Mouse (Mus musculus) c-Kit-negative CD71-positive TER-119-positive erythroid progenitor cells, embryonic 14.5 days (primary cell): ENCODE measurements around the gene Mprip.

Experiments
- DNase-seq: peaks from one replicate; pipeline ENCODE4 v3.0.0-alpha.2; 2013; ENCODE audit warnings: low read depth, low spot score

The Mprip gene

DNA sequence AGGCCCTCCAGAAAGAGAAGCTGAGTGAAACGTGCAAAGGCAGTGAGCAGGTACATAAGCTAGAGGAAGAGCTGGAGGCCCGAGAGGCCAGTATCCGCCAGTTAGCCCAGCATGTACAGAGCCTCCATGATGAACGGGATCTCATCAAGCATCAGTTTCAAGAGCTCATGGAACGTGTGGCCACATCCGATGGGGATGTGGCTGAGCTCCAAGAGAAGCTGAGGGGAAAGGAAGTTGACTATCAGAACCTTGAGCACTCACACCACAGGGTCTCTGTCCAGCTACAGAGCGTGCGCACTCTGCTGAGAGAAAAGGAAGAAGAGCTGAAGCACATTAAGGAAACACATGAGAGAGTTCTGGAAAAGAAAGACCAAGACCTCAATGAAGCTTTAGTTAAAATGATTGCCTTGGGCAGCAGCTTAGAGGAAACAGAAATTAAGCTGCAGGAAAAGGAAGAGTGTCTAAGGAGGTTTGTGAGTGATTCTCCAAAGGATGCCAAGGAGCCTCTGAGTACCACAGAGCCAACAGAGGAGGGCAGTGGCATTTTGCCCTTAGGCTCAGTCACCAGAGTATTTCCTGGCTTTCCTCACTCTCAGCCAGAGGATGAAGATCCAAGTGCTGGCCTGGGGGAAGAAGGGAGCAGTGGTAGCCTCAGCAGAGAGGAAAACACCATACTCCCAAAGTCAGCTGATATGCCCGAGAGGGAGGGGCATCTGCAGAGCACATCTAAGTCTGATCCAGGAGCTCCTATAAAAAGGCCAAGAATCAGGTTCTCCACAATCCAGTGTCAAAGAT, 97.3 kb downstream of the Mprip start:
- no peak for DNase-seq

DNA sequence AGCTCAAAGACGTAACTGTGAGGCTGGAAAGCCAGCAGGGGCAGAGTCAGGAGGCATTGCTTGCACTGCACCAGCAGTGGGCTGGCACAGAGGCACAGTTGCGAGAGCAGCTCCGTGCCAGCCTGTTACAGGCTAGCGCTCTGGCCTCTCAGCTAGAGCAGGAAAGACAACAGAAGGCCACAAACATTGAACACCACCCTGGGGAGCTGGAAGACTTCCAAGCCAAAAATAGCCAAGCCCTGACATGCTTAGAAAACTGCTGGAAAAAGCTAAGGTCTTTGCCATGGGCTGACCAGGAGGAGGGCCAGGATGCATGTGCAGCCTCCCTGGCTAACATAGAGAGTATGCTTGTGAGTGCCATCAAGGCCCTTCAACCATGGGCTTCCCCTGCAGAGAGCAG, 98.1 kb downstream of the Mprip start:
- no peak for DNase-seq

DNA sequence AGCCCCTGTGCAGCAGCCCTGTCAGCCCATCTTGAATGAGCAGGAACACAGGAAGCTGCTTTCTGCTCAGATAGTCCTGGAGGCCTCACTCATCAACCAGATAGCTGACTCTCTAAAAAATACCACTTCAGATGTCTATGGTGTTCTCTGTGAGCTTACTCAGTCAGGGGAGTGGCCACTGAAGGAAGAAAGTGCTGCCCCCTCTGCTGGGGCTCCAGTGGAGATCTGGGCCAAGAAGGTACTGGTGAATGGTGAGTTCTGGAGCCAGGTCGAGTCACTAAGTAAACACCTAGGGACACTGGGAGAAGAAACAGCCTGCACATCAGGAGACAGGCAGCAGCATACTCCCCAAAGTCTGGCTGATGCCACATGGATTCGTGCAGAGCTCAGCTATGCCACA, 98.5 kb downstream of the Mprip start:
- no peak for DNase-seq

GRCm38 (mm10) chr11:59760796-59761195, 99.7 kb downstream of the Mprip start:
- DNase-seq = no peak

DNA sequence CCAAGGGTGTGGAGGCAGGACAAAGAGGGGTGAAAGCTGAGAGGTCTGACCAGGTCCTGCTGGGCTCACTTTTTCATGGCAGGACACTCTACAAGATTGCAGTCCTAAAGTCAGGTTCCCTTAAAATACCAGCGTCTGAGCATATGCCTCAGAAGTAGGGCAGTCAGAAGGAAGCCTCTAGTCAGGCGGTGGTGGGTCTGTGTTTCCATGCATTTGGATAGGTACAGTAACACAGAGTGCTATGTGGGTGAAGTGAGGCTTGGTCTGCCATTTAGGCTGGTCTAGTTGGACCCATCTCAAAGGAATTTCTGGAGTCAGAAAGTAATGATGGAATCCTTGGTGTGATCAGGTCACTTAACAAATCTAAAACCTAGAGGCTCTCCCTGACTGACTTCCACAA, 108.2 kb downstream of the Mprip start:
- no peak for DNase-seq

- no peak for DNase-seq
Observed at GRCm38 (mm10) chr11:59769738-59770137, 108.6 kb downstream of the Mprip start.

DNA sequence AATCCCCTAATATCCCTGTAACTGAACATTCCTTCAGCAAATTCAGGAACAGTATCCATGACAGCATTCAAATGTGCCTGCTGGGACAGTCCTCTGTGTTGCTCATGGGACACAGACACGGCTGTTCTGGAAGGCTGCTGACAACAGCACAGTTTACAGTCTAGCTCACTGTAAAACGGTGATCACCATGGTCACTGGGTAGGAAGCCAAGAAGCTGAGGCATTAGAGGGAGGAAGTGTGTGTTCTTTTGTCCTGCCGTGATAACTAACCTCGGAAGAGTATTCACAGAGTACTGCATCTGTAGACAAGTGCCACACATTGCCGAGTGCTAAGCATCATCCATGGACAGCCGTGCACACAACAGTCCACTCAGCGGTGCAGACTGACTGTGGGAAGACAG, 109.6 kb downstream of the Mprip start:
- no peak for DNase-seq

DNA sequence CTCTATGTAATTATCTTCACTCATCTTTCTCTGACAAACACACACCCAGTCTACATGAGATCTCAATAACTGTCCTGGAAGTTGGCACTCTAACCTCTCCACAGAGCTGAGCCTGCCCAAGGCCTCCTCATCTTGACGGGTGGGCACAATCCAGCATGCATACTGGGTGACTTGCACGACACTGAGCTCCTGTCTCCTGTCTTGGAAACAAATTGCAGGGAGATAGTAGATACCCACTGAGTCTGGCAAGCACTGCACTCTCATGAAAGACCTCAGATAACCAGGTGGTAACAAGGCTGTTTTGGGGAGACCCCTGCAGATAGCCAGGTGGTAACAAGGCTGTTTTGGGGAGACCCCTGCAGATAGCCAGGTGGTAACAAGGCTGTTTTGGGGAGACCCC, 111.2 kb downstream of the Mprip start:
- no peak for DNase-seq

GRCm38 (mm10) chr11:59772902-59773301, 111.8 kb downstream of the Mprip start:
- no peak for DNase-seq

DNA sequence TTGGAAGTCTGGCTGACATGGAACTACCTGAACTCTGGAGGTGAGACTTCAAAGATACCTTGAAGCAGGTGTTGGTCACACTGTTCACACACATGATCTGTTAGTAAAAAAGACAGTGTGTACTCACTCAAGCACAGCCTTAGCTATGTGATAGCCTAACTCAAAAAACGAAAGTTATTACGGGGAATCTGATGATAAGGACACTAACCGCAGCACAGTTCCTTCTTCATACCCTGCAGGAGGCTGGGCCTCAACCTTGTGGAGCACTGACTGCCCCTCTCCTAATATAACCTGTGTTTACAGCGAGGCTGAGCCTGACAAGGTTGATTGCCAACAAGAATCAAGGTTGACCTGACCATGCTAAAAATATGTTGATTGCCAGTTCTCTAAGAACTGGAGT, 113.4 kb downstream of the Mprip start:
- DNase-seq = no peak

DNA sequence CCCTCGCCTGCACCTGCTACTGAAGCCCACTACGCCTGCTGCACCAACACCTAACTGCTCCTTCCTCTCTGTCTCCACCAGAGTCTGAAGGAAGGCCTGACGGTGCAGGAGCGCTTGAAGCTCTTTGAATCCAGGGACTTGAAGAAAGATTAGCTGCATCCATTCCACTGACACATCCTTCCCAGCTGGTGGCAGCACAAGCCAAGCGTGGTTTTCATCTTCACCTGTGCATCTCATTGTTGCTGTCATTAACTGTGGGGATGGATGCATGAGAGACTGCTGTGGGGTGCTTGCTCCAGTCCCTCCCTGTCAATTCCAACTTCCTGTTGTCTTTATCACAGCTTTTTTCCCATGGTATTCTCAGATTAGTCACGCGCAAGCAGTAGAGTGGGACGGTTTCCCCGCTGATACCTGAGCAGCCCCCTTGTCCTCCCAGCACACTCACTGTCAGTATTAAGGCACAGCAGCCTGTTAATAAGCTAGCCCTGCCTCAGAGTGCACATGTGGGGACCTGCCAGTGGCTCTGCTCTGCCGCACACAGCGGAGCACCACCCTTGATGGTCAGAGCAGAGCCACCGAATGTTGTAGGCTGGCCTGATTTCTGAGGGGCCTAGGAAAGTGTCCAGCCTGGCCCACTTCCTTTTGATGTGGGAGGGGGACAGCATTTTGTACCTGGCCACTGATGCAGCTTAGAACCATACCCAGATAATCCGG, 114.5 kb downstream of the Mprip start:
- DNase-seq = no peak

- DNase-seq = no peak
Observed at GRCm38 (mm10) chr11:59777259-59777658, 116.2 kb downstream of the Mprip start.

DNA sequence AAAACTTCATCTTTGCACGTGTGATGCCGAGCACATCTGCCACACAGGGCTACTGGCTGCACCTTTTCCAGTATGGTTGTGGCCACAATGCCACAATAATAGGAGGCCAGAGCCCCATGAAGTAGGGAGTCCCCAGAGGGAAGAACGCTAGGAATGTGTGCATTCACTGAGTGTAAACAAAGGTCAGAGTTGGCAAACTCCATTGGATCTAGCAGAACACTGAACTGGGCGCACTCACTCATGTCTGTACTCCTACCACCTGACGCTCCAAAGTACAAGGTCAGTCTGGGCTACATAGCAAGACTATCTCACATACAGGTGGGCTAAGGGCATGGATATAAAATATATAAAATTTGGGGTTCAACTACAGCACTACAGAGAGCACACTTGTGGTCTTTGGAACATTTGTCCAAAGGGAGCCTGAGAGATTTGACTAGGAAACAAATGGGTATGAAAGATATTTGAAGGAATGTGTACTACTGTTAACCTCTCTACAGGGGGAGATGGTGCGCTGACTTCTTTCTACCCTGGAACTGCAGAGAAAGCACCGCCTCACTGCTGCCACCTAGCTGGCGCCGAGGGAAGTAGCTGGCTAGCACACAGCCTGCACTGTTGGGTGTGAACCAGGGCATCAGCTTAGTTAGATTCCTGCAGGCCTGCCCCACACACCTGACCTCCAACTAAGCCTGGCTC, 117.2 kb downstream of the Mprip start:
- peak; percentile 56 for DNase-seq

GRCm38 (mm10) chr11:59778874-59779223, 117.7 kb downstream of the Mprip start:
- no peak for DNase-seq

DNA sequence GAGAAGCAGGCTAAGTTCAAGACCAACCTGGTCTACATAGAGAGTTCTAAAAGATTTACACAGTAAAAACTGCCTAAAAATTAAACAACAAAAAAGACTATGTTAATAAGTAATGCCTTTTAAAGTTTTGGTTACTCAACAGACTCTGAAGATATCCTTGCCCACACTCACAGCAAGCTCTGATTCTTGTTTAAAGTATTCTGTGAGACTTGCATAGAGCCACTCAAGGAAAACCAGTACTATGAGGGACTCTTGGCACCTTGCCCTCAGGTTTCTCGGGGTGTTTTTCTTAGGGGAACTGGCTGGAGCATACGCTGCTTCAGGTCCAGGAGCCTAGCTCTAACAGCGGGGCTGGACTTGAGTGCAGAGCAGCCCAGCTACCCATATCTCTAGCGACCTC, 118.3 kb downstream of the Mprip start:
- no peak for DNase-seq

DNA sequence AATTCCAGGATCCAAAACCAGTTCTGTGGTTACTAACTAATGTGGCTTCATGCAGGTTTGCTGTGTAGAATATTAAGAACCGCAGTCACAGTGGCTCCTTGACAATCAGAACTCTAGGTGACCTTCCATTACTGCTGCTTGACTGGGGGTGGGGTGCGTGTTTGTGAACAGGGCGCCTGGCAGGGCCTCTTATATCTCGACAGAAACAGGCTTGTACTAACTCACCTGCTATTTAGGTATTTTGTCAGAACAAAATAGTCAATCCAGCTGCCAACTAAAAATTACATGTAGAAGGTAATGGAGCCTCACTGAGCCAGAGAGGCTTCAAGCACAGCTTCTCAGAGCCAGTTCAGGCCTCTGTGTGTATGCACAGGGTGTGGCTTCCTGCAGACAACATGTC, 119.1 kb downstream of the Mprip start:
- DNase-seq = no peak

DNA sequence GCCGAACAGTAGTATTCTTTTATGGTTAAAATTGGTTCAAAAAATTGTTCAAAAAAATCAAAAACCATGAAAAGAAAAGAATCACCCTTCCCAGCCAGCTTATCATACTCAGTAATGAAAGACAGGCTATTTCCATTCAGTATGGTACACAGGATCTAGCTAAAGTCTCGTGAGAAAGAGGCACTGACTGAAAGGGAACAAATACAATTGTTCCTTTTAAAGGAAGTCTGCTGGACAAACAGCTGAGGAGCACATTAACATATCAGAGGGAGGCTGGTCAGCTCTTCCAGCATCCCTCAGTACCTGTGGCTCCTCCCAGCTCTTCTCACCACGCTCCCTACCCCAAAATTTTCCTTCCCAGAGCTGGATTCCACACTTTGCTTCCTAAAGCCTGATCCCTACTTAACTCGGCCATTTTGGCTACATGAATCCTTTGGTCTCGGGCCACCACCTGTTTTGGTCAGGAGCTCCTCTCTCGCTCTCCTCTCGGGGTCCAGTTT, 121.0 kb downstream of the Mprip start:
- DNase-seq = no peak

DNA sequence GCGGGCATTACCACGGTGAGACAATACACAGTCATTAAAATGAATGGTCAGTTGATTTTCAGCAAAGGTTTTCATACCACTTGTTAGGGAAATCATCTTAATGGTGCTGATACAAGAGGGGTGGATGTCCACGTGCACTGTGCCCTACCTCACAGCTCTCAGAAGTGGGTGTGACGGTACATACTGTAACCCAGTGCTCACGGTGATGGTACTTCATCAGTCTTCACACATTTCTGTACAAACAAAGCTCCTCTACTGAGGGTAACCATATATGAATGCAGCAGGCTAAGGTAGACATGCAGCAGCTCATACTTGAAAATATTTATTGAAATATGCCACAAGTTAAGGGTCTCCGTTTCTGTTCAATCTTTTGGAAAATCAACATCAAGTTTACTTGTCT, 122.5 kb downstream of the Mprip start:
- no peak for DNase-seq

GRCm38 (mm10) chr11:59786444-59787198, 125.5 kb downstream of the Mprip start:
- DNase-seq = no peak

GRCm38 (mm10) chr11:59787199-59787781, 126.2 kb downstream of the Mprip start, which contains the start of gene Pld6:
Gene Pld6 (minus strand): TSS chr11:59787645.
- no peak for DNase-seq

DNA sequence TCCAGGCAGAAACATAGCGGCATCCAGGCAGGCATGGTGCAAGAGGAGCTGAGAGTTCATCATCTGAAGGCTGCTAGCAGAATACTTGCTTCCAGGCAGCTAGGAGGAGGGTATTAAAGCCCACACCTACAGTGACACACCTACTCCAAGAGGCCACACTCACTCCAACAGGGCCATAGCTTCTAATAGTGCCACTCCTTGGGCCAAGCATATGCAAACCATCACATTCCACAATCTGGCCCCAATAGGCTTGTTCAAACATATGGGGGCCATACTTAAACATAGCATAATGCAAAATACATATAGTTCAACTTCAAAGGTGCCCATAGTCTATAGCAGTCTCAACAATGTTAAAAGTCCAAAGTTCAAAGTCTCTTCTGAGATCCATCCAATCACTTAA, 128.2 kb downstream of the Mprip start:
- no peak for DNase-seq
